Mouse (Mus musculus) bone marrow, adult 2 months (tissue): Measurements from ENCODE around the gene Cdkn3. TPM values are rescaled to one million over a fixed set of nuclear protein-coding genes. Genes with fewer than 3 reads are reported as not detected.
A peak's percentile ranks its signal among the peaks of the same experiment; 100 is the strongest.

Source experiments
- H3K27ac ChIP-seq: fragments of 200-500 bp; 2 replicates; pipeline ENCODE4 v1.5.1; 2012; ENCODE audit warnings: low read depth, mild to moderate bottlenecking, control low read depth, inconsistent platforms, low read length; ENCODE audit not compliant: control insufficient read depth, poor library complexity, insufficient read depth
- H3K4me1 ChIP-seq: fragments of 200-500 bp; 2 replicates; pipeline ENCODE4 v1.6.1; 2011; ENCODE audit warnings: low read length; ENCODE audit not compliant: control insufficient read depth, insufficient read depth
- H3K4me3 ChIP-seq: fragments of 200-500 bp; replicated peaks from 2 replicates; pipeline ENCODE3; 2011; ENCODE audit warnings: mild to moderate bottlenecking, low read depth, low read length, control low read depth; ENCODE audit not compliant: control insufficient read depth
- CTCF ChIP-seq: fragments of 200-500 bp; IDR thresholded peaks from 2 replicates; pipeline ENCODE4 v1.5.1; 2011; ENCODE audit warnings: low read length, control low read depth; ENCODE audit not compliant: control insufficient read depth, insufficient read depth
- POLR2A ChIP-seq: fragments of 200-500 bp; IDR thresholded peaks from 2 replicates; pipeline ENCODE4 v1.6.1; 2011; ENCODE audit warnings: low read depth, mild to moderate bottlenecking, control low read depth, low read length, borderline replicate concordance; ENCODE audit not compliant: control insufficient read depth
- WGBS: fragments of 180-500 bp; shearing (Covaris S2); methylation state at CpG from one replicate; pipeline ENCODE4 v1.1.7; 2018; 5-methylcytosine and 5-hydroxymethylcytosine counted together
- polyA plus RNA-seq: library from polyadenylated mRNA; stranded (reverse); fragments of >200 nt; gene quantifications from 2 replicates; pipeline ENCODE4 v1.2.4, GENCODE M21; 2011; ENCODE audit warnings: low replicate concordance; ENCODE audit not compliant: missing spikeins, insufficient read depth, insufficient read length

Cdkn3 gene
- polyA plus RNA-seq, 1 experiment = 105 TPM

- peak overlapping the region; percentile 83 for H3K4me3 ChIP-seq
- under 1% methylated on average over 11 of the region's 11 CpGs for WGBS
- TF ChIP-seq POLR2A = no peak
- H3K4me1 ChIP-seq = no peaks in the 10 kb centered on the region
- no peak overlapping the region for H3K27ac ChIP-seq
Measured at GRCm38 (mm10) chr14:46787454-46787786, 27.1 kb downstream of the Cdkn3 start.

GRCm38 (mm10) chr14:46787787-46788504 is 27.6 kb downstream of the Cdkn3 start, which contains the start of gene Cnih1:
Cnih1 (minus strand) TSS chr14:46788411.
- TF ChIP-seq POLR2A = peak; percentile 56; the same call in 1 of the 2 replicates
- TF ChIP-seq CTCF = peak; percentile 71
- under 1% methylated on average over 84 of the region's 86 CpGs for WGBS
- H3K4me3 ChIP-seq = peak within 1 kb of the TSS; percentile 83
- H3K4me1 ChIP-seq = no peaks in the 10 kb centered on the region
- H3K27ac ChIP-seq = peak within 1 kb of the TSS; percentile 92

GRCm38 (mm10) chr14:46788505-46788901 is 28.2 kb downstream of the Cdkn3 start:
- H3K4me1 ChIP-seq = no peaks in the 10 kb centered on the region
- TF ChIP-seq POLR2A (no peak), CTCF (no peak)
- H3K27ac ChIP-seq = no peak overlapping the region
- 21% methylated on average over 8 of the region's 8 CpGs for WGBS
- no peak overlapping the region for H3K4me3 ChIP-seq

- Histone ChIP-seq H3K4me1 (no peaks in the 10 kb centered on the region; the same call in 1 of the 2 replicates), H3K27ac (no peak overlapping the region), H3K4me3 (no peak overlapping the region)
- TF ChIP-seq CTCF (no peak), POLR2A (no peak)
- 47% methylated on average over 4 of the region's 4 CpGs for WGBS
Measured at GRCm38 (mm10) chr14:46790303-46790702, 30.0 kb downstream of the Cdkn3 start.

GRCm38 (mm10) chr14:46790723-46791122 is 30.4 kb downstream of the Cdkn3 start:
- TF ChIP-seq POLR2A (no peak), CTCF (no peak)
- WGBS = 91% methylated on average over 6 of the region's 6 CpGs
- Histone ChIP-seq H3K4me1 (no peaks in the 10 kb centered on the region; the same call in 1 of the 2 replicates), H3K4me3 (no peak overlapping the region), H3K27ac (no peak overlapping the region)

GRCm38 (mm10) chr14:46794157-46794556 is 33.8 kb downstream of the Cdkn3 start:
- no peak overlapping the region for H3K27ac ChIP-seq
- no peak for TF ChIP-seq CTCF
- no peak for TF ChIP-seq POLR2A
- H3K4me1 ChIP-seq = no peaks in the 10 kb centered on the region; the same call in 1 of the 2 replicates

GRCm38 (mm10) chr14:46800684-46801345 is 40.5 kb downstream of the Cdkn3 start:
- H3K27ac ChIP-seq = no peak overlapping the region
- TF ChIP-seq CTCF (no peak), POLR2A (no peak)
- H3K4me1 ChIP-seq = no peaks in the 10 kb centered on the region; the same call in 1 of the 2 replicates
- H3K4me3 ChIP-seq = no peak overlapping the region
- 58% methylated on average over 3 of the region's 3 CpGs for WGBS

More at GRCm38 (mm10) chr14:46794157-46794556, 33.8 kb downstream of the Cdkn3 start:
- H3K4me3 ChIP-seq = no peak overlapping the region
- WGBS = 59% methylated on average over 5 of the region's 5 CpGs

GRCm38 (mm10) chr14:46803259-46803658 is 42.9 kb downstream of the Cdkn3 start:
- 74% methylated on average over 4 of the region's 4 CpGs for WGBS
- Histone ChIP-seq H3K4me1 (no peaks in the 10 kb centered on the region; the same call in 1 of the 2 replicates), H3K27ac (no peak overlapping the region), H3K4me3 (no peak overlapping the region)
- no peak for TF ChIP-seq CTCF
- TF ChIP-seq POLR2A = no peak
